Mouse (Mus musculus): ENCODE measurements at regions not wholly inside any gene's neighbourhood (a gene's known extent, or its start where the extent isn't known, plus 50 kb on each side); places are given as distances from the start of the nearest gene placed in this dataset.

DNA sequence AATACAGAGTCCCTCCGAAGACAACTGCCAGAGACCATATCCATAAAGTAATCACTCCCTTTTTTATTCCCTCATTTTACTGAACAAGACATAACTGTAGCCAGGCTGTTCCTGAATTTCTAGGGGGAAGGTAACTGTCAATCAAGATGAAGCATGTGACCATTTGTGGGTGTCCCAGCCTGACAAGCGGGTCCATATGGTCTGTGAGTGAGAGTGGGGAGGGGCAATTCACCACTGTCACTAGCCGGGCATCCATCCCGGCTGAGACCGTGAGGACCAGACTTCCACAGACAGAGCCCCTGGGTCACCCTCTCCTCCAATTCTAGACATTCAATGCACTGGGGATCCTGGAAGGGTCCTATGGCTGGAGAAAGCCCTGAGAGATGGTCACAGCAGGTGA, 54.6 kb downstream of the Gm11733 start:
- no peak for DNase-seq
- intact Hi-C loops (cut with DNase I; ENCODE audit: low total_unique reads), result no loop called here

DNA sequence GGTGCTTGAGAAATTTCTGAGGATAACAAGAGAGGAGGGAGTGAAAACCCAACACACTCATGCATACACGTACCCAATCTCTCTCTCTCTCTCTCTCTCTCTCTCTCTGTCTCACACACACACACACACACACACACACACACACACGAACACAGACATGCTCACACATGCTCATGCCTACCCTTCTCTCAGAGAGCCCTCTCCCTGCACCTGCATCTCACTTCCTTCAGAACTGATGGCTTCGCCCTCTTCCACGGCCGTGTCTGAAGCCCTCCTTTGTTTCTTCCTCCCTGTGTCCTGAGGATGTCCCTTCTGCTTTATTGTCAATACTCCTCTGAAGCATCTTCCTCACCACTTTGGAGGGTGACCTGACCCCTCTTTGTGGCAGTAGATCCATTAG, 56.4 kb downstream of the Gm11733 start:
- intact Hi-C loops (cut with DNase I; ENCODE audit: low total_unique reads), result no loop called here
- DNase-seq, result no peak

GRCm38 (mm10) chr11:117541205-117541884, 57.2 kb downstream of the Gm11733 start:
- intact Hi-C loops (cut with DNase I; ENCODE audit: low total_unique reads), result no loop called here
- no peak for DNase-seq

DNA sequence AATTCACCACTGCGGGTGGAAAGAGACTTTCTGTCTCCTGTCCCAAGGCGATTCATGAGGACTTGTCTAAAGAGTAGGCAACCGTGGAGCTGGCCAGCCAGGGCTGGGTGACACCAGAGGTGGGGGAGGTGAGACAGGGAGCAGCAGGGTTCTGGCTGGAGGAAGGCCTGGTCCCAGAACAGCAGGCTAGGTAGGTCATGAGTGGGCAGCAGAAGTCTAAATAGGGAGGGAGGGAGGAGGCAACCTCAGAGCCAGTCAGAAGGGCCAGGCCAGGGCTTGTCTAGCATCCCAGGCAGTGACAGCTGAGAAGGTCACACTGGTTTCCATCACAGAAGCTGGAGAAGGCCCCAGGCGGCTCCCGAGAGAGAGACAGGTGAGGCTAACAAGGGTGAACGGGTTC, 59.0 kb downstream of the Gm11733 start:
- intact Hi-C loops (cut with DNase I; ENCODE audit: low total_unique reads), result no loop called here
- DNase-seq, result peak; percentile 69

GRCm38 (mm10) chr11:117544507-117544906, 60.3 kb downstream of the Gm11733 start:
- intact Hi-C loops (cut with DNase I; ENCODE audit: low total_unique reads), result no loop called here
- DNase-seq, result no peak

DNA sequence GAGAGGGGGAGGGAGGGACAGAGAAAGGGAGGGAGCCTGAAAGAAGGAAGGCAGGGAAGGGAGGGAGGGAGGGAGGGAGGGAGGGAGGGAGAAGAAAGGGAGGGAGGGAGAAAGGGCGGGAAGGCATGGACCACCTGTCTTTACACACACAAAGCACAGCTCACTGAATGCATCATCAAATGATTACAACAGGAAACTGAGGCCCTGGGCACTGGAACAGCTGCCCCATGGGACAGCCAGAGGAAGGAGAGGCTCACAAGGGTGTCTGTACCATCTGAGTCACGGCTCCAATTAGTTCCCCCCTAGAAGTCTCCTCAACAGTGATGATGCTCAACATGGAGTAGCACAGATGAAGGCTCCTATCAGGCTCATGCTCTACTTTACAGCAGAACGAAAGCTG, 60.8 kb downstream of the Gm11733 start:
- intact Hi-C loops (cut with DNase I; ENCODE audit: low total_unique reads), result no loop called here

DNA sequence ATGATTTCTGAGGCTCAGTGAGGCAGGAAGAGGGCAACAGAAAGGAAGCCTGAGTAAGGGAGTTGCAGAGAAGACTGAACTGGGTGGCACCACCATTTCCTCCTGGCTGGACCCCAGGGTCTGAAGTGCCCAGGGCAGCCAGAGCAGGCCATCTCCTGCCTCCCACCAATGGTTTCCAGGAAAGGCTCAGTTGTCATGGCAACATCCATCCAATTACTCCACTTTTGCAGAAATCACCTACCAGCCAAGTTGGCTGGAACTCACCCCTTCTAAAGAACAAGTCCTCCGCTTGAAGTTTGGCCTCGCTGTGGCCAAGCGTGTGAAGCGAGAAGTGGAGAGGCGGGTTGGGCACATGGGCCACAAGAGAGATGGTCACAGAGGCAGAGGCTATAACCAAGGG, 67.8 kb downstream of the Gm11733 start:
- DNase-seq, result no peak
- intact Hi-C loops (cut with DNase I; ENCODE audit: low total_unique reads), result no loop called here

More for the DNA sequence above, 60.8 kb downstream of the Gm11733 start:
- no peak for DNase-seq

GRCm38 (mm10) chr11:117552430-117552969, 68.3 kb downstream of the Gm11733 start:
- peak; percentile 46 for DNase-seq
- intact Hi-C loops (cut with DNase I; ENCODE audit: low total_unique reads), result no loop called here

- DNase-seq, result no peak
- intact Hi-C loops (cut with DNase I; ENCODE audit: low total_unique reads), result no loop called here
These were observed 69.9 kb downstream of the Gm11733 start for GRCm38 (mm10) chr11:117554111-117554510.

GRCm38 (mm10) chr11:117557474-117558381, 73.6 kb downstream of the Gm11733 start:
- intact Hi-C loops (cut with DNase I; ENCODE audit: low total_unique reads), result no loop called here
- peak; percentile 74 for DNase-seq

- intact Hi-C loops (cut with DNase I; ENCODE audit: low total_unique reads), result no loop called here
- no peak for DNase-seq
These were observed 75.7 kb downstream of the Gm11733 start for GRCm38 (mm10) chr11:117559839-117560238.

DNA sequence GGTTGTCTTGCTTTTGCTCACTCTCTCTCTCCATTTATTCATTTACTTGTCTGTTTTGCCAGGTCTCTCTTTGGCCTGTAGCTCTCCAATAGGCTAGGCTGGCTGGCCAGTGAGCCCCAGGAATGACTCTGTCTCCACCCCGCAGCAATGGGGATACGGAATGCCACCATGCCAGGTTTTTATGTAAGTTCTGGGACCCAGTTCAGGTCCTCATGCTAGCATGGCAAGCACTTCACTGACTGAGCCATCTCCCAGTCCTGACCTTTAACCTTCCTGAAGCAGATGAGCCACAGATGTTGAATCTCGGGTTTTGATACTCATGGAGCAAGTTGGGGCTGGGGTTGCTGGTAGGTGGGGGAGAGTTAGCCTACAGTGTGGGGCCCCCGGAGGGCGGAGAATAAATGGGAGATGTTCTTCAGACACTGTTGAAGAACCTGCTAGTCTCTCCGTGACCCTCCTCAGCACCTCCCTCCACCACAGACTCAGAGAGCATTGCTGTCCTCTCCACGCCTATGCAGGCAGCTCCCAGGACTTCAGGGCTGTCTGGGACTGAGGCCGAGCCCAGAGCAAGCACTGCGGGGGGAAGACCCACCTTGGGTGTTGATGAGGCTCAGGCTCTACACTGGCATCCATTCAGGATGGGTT, 83.9 kb downstream of the Gm11733 start:
- intact Hi-C loops (cut with DNase I; ENCODE audit: low total_unique reads), result no loop called here
- DNase-seq, result no peak

- intact Hi-C loops (cut with DNase I; ENCODE audit: low total_unique reads), result no loop called here
- peak; percentile 64 for DNase-seq
These were observed 84.4 kb downstream of the Gm11733 start for GRCm38 (mm10) chr11:117568606-117568991.

DNA sequence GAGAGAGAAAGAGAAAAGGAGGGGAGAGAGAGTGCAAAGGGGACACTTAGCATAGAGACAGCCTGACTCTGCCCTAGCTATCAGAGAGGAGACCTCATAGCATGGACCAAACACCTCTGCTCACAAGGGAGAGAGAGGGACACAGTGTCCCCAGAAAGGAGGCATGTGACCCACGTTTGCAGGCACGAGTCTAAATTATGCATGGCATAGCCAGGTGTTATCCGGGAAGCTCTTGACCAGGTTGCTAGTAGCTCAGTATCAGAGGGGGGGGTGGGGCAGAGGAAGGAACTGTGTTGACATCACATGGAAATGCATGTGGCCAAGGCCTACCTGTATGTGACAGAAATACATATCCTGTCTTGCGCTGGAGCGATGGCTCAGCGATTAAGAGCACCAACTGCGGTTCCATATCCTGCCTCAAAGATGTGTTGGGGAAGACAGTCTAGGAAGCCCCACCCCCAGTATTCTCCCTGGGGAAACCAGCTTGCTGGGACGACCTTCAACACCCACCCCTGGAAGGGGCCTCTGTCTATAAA, 84.5 kb upstream of the Tnrc6c start:
- DNase-seq, result no peak
- intact Hi-C loops (cut with DNase I; ENCODE audit: low total_unique reads), result no loop called here

- DNase-seq, result no peak
- intact Hi-C loops (cut with DNase I; ENCODE audit: low total_unique reads), result no loop called here
These were observed 82.2 kb upstream of the Tnrc6c start for GRCm38 (mm10) chr11:117571858-117572257.

DNA sequence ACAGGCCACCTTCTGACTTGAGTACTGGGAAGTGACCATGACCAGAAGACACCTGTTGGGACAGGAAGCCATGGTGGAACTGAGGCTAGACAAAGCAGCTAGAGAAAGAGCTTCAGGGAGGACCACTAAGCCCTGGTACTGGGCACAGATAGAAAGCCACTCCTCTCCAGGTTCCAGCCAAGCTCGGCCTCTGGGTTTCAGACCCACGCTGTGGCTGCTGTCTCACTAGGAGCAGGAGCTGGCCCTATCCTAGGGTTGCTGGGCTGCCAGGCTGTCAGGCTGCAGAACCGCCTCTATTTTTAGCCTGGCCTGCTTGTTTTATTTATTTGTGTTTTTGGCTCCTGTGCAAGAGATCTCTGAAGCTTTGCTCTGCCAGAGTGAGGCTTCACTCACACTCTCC, 79.4 kb upstream of the Tnrc6c start:
- intact Hi-C loops (cut with DNase I; ENCODE audit: low total_unique reads), result no loop called here
- peak; percentile 78 for DNase-seq

DNA sequence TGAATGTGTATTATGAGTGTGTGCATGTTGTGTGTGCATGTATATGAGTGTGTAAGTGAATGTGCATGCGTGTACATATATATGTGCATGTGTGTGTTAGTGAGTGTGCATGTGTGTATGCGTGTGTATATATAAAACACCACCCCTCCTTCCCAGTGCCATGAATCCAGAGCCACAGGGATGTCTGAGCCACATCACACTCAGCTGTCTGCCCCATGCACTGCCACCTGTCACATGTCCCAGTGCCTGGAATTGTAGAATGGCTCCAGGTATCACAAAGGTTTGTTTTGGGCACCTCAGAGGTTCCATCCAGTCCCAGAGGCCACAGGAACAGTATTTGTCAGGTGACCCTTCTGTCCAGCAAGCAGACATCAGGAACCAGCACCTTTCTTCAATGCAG, 75.0 kb upstream of the Tnrc6c start:
- intact Hi-C loops (cut with DNase I; ENCODE audit: low total_unique reads), result no loop called here
- no peak for DNase-seq

GRCm38 (mm10) chr11:117579720-117580119, 74.4 kb upstream of the Tnrc6c start:
- no peak for DNase-seq
- intact Hi-C loops (cut with DNase I; ENCODE audit: low total_unique reads), result no loop called here

- intact Hi-C loops (cut with DNase I; ENCODE audit: low total_unique reads), result no loop called here
- no peak for DNase-seq
These were observed 70.6 kb upstream of the Tnrc6c start for GRCm38 (mm10) chr11:117583478-117583877.

- intact Hi-C loops (cut with DNase I; ENCODE audit: low total_unique reads), result no loop called here
- DNase-seq, result no peak
These were observed 68.5 kb upstream of the Tnrc6c start for GRCm38 (mm10) chr11:117585556-117585955.

Data from gastrocnemius, postnatal 14 days (tissue).